Mouse (Mus musculus) mouse trophoblast stem cell (cell line): ENCODE measurements around the gene Srms.

ENCODE experiments used
- in situ Hi-C, 2 experiments: fragments of 300-500 bp; cut with MseI, MboI; formaldehyde crosslinking; loops; 2 replicates in 1 of 2; 3 replicates in 1 of 2; pipeline ENCODE4 v1.15.1; 2025

The Srms gene

DNA sequence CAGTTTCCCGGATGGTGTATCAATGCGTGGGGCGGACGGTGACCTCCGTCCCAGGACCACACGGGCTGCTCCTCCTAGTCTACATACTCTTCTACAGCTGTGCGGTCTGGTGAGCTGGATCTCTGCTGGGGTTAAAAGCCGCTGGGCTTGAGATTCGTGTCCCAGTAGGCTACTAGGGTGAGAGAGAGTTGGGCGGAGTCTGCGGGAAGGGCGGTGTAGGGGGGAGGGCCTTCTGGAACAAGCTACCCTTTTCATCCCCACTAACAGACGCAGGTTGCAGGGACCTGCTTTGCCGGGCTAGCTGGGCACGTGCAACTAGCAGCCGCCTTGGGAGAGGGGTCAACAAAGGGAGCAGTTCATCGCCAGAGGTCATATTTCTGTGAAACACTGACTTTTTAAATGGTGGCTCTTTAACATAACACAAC is at the start of gene Srms:
Srms (minus strand) TSS at position 165 of the 425 bp plus-strand sequence.
- in situ Hi-C loops = no loop called here

DNA sequence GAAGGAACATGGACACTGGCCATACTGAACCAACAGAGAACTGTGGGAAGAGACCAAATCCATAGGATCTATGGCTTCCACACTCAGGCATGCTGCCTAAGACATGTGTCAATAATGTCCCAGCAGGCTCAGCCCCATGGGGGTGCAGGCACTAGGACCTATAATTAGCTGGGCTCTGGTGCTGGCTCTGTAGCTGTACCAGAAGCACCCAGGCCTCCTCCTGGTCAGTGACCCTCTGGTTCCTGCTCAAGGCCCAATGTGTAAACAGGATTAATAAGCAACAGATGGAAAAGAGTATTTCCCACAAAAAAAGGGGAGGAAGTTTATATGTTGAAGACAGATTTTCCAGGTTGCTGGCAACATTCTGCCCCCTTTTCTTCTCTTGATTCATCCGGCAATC is 40.3 kb upstream of the Srms start:
- in situ Hi-C loops = no loop called here

DNA sequence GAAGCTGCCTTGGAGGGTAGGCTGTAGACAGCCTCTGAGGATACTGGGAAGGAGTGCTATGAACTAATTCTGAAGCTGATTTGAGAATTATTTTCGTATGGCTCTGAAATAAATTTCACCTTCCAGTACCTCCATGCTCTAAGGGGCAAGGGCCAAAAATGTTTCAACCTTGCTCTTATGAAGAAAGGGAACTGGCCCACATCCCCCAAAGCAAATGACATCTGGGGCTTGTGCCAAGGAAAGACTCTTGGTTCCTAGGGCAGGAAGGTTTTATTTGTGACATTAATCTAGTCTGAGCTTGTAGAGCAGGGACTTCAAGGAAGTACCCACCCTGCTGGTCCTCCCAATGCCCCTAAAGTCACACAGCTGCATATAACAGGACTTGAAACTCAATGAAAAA is 38.9 kb upstream of the Srms start:
- in situ Hi-C loops = no loop called here

DNA sequence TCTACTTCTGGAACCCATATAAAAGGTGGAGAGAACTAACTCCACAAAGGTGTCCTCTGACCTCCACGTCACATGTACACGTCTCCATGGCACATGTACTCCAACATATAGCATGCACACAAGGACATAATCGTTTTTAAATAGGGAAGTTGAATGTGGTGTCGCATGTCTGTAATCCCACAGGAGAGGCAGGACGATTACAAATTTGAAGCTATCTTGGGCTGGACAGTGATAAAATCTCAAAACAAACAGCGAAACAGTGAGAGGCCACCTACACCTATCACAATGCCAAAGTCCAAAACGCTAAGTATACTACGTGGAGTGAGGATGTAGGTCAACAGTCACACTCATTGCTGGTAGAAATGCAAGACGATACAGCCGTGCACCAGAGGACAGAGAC is 36.2 kb upstream of the Srms start:
- in situ Hi-C loops = no loop called here

DNA sequence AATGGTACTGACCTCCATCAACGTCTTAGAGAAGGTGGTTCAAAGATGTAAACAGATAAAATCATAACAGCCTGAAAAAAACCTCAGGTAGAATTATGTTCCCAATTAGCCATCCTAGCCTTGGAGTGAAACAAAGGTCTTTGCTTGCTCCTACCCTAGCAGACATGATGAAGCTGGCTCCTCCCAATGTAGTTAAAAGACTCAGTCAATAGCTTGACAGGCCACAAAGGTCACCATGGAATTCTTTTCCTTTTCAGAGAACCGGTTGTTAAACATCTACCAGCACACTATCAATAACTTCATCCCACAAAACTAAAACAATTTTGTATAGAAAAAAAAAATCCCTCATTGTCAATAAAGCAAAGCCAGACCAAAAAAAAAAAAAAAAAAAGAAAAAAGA is 32.0 kb upstream of the Srms start:
- in situ Hi-C loops = no loop called here

DNA sequence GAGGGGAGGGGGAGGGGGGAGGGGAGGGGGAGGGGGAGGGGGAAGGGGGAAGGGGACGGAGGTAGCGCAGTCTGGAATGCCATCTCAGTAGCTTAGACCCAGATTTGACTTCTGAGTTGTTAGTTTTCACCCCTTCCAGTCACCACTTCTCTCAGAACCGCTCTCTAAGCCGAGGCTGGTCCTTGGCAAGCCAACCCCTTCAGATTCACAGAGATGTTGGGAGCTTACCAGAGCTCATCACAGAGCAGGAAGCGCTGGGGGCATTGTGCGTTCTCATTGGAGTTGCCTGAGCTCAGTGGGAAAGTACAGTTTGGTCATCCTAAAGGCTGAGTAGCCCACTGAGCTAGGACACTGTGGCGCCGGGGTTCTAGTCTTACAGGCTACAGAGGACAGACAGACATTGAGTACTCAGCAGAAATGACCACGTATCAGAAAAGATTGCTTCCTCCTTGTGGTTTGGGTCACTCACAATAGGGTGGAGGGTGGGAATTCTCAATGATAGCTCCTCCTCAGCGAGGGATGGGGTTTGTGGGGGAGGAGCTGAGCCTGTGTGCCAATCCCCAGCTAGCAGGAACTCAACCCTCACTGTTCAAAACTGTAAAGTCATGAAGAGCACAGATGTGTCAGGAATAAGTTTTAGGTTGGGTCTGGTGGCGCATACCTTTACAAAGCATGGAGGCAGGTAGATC is 30.9 kb upstream of the Srms start:
- in situ Hi-C loops = no loop called here

DNA sequence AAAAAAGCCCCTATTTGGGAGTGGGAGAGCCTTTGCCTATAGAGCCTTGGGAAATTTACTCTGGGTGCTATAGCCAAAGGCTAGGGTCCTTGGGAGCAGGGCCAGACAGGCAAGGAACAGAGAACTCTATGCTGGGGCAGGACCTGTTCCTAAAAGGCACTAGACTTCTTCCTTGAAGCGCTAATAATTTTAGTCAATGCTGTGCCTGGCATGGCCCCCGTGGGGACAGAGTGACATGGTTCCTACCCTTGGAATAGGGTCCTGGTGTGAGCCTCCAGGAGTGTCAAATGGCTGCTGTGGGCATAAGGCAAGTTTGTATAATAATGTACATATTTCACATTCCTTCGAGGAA is 29.3 kb upstream of the Srms start:
- in situ Hi-C loops = no loop called here

DNA sequence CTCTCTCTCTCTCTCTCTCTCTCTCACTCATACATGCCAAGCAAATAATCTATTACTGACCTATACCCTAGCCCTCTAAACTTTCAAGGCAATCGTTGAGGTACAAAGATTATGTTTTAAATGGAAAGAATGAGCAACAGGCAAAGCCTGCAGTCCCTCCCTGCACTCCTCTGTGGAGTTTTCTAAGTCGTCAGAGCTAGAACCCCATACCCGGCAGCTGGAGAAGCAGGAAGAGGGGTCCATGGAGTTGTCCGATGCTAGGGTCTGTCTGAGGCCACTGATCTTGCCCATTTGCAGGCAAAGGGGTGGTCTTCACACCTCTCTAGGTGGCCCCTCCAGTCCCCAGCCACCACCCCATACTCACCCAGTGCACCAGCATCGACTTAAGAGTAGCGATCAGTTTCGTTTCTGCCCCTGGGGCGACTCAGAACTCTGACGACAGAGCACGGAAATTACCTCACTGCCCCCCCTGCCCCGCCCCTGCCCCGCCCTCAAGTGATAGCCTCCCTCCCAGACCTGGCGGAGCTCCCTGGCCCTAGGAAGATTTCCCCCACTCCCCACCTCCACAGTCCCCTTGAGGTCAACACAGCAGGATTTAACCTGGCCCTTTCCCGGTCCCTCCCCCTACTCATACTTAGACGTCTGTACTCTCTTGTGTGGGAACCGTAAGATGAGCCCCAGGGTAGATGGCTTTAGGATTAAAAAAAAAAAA is 28.8 kb upstream of the Srms start, which contains the start of gene Helz2:
Helz2 (minus strand) TSS at position 426 of the 712 bp plus-strand sequence.
- in situ Hi-C loops = no loop called here

DNA sequence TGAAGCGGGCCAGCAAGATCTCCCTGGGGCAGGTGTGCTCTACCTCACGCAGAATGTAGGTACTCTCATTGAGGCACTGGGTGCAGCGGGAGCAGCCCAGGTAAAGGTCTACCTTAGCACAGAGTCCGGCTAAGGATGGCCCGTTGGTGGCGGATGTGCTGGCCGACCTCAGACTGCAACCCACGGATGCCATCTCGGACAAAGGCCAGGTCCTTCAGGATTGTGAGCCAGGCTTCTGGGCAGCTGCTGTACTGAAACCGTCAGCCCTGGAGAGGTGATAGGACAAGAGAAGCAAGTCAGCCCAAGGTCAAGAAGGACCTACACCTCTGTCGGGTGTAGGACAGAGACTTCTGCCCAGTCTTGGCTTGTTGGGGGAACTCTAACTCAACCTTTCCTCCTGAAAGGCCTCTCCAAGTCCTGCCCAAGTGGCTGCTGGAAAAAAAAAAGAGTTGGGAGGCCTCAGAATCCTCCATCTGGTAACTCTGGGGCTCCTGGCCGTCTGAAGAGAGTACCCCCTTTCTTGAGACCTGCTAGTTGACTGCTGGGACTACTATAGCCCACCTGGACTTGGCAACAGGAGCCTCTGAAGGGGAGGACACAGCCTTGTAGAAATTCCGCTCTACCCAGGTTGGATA is 27.9 kb upstream of the Srms start:
- in situ Hi-C loops = no loop called here

DNA sequence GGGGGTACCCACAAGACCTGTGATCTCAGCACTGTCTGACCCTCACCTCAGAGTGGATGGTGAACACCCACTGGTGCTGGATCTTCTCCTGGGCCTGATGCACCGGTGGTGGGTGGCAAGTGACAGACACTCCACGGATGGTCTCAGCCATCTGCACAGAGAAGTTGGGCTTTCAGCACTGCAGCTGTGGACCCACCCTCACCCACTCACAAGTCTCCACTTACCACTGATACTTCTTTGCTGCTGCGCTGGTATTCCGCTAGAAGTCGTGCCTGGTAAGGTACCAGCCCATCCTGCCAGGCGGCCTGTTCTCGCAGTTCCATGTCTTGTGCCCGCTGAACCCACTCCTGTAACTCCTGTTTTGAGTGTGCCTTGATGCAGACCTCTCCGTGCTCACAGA is 26.3 kb upstream of the Srms start:
- in situ Hi-C loops = no loop called here

DNA sequence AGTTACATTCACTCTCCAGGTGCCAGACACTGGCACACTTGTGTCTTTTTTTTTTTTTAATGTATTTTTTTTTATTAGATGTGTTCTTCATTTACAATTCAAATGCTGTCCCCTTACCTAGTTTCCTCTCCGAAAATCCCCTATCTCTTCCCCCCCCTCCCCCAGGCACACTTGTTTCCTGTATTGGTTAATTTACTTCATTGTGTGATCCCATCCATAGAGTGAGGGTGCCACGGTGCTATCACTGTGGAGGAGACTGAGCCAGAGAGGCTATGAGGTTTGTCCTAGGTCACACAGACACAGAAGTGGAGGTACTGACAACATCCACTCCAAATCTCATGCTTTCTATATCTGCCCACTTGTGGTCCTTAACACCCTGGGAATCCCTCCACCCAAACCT is 25.9 kb upstream of the Srms start:
- in situ Hi-C loops = no loop called here

DNA sequence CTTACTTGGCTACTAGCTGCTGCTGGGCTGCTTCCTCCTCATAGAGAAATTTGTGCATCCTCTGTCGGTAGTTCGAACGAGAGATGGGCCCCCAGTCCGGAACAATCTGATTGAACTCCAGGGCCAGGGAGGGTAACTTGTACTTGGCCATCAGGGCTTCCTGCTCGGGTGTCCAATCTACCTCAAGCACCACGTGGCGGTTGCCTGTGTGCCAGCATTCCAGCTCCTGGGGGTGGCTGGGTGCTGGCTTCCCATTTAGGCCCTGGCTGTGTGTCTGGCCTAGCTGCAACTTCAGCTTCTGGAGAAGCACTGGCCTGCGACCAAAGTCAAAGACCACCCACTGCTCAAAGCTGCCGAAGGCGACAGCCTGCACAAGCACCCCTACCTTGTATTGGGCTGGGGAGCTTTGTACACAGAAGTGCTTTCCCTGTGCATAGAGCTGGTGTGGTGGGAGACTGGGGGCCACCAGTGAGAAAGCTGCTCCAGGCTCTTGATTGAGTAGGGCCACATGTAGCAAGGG is 25.2 kb upstream of the Srms start:
- in situ Hi-C loops = no loop called here

DNA sequence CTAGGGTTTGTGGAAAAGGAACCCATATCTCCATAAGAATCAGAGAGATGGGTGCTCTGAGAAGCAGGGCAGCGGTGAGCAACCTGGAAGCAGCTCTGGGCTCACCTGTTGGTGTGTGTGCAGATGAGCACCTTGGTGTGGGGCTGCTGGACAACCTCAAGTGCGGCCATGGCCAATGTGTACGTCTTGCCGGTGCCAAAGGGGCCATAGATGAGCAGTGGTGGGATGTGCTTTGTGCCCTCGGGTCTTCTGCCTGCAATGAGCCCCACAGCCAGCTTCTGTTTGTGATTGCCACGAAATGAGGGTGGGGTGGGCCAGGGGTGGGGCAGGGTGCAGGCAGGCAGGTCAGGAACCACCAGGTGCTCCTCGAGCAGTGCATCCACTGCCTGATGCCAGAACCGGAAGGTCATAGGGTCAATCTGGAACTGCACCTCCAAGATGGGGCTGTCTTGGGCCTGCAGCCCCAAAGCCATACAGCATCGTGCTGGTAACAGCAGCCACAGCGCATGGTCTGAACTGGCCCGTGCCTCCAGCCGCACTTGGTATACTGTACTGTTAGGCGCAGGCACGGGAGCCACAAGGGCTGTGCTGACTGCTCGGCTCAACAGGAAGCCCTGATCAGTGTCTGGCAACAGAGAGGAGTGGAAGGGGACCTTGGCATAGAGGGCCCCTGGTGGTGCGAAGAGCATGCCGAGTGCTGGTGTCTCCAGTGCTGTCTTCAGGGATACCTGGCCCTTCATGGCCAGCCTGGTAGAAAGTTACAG is 24.4 kb upstream of the Srms start:
- in situ Hi-C loops = no loop called here

DNA sequence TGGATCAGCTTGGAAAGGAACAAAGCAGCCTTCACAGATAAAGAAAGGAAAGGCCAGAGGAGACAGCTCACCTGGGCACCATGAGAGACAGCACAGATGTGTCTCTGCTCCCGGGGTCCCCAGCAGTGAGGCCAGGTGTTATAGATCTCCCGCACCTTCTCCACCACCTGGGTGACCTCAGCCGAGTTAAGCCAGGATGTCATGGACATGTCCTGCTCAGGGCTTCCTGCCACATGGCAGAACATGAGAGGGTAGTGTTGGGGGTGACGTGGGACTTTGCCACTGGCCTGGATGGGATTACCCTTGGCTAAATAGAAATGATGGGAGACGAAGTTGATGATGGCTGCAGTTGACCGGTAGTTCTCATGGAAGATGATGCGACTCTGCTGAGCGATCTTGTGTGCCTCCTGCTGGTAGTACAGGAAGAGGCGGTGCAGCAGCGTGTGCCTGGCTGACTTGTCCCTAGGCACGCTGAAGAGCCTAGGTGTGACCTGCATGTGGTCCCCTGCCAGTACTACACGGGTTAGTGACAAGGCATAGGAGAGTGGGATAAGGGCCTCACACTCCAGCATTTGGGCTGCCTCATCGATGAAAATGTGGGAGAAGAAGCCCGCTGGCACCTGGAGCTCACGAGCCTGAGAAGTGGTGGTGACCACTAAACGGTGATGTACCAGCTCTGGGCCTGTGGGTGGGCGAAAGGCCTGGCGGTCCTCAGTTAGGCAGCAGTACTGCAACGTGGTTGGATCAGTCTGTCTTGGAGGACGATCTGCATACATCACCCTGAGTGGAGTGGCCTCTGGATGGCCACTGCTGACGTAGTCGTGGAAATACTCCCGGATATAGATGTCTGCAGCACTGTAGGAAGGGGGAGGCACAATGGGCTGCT is 22.9 kb upstream of the Srms start:
- in situ Hi-C loops = no loop called here

DNA sequence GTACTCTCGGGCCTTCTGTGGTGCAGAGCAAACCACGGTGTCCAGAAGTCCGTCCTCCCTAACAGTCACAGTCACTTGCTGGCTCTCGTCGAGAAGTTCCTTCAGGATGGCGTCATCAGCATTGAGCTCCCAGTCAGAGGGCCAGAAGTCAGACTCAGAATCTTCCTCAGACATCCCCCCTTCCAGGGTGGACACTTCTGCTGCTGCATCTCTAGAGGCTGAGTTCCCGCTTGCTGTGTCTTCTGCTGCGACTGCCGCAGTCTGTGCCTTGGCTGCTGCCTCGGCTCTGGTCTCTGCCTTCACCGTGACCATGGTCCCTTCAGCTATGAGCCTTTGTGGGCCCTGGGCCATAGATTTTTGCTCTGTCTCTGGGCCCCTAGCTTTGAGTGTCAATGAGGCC is 21.7 kb upstream of the Srms start:
- in situ Hi-C loops = no loop called here

DNA sequence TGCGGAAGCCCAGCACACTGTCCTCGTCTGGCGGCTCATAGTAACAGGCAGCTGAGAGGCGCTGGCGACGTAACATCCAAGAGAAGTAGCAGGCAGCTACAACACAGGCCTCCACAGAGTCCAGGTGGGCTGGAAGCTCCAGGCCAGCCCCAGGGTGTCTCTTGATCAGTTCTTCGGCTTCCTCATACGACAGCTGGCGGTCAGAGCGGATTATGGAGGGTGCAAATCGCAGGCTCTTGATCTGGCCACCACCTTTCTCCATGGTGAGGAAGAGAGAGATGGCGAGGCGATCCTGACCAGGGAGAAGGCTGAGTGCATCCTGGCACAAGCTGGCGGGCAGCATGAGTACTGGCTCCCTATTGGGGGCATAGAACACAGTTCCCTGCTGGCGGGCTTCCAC is 20.5 kb upstream of the Srms start:
- in situ Hi-C loops = no loop called here

DNA sequence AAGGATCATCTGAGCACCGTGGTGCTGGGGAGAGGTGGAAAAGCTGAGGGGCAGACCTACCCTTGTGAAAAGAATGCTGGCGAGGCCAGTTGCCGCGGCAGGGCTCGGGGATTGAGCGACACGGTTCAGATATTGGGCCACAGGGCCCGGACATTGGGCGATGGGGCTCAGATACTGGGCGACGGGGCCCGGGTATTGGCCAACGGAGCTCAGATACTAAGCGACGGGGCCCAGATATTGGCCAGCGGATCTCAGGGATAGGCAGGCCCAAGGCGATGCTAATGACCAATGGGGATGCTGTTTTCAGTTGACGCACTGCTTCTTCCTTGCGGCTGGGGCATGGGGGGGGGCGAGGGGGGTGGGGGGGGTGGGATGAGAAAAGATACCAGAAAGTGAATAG is 18.2 kb upstream of the Srms start:
- in situ Hi-C loops = no loop called here

DNA sequence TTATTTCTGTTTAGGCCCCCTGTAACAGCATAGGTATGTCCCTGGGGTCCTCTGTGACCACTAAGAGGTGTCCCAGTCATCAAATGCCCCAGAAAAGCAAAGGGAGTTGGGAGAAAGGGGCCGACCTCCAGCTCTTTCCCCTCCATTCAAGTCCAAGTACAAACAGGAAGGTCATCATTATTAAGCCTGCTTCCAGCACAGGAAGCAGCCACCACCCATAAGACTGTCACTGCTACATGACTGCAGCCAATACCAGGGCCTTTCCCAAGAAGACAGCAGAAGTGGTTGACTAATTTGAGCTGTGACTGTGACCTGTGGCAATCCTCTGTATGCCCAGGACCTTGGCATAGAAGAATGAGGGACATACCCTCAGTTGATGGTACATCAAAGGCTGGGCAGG is 15.3 kb upstream of the Srms start:
- in situ Hi-C loops = no loop called here

DNA sequence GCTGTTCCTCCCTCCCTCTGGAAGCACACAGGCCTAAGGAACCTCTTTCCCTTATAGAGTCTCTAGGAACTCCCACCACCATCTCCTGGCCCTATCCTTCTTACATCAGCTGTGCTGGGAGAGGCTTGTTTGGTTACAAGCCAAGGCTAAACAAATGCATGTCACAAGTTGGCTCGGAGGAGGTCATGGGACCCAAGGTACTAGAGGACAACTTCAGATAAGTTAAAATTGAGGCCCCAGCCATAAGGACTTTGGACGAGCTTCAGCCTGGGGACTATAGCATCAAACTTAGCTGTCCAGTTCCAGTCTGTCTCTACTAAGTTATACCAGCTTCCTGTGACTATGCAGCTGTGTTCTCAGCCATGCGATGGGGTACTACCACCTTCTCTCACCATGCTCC is 14.1 kb upstream of the Srms start:
- in situ Hi-C loops = no loop called here

DNA sequence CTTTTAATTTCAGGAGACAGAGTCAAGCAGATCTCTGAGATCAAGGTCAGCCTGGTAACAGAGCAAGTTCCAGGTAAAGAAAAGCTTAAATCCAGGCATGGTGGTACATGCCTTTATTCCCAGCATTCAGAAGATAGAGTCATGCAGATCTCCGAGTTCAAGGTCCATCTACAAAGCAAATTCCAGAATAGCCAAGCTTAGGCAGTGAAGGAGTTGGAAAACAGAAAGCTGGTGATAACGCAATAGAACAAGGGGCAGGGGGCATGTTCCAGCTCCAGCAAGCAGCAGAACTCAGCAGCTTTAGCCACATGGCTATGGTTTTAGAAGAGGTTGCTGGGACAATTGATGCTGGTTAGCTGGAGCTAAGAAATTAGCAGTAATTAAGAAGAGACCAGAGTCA is 12.0 kb upstream of the Srms start:
- in situ Hi-C loops = no loop called here

DNA sequence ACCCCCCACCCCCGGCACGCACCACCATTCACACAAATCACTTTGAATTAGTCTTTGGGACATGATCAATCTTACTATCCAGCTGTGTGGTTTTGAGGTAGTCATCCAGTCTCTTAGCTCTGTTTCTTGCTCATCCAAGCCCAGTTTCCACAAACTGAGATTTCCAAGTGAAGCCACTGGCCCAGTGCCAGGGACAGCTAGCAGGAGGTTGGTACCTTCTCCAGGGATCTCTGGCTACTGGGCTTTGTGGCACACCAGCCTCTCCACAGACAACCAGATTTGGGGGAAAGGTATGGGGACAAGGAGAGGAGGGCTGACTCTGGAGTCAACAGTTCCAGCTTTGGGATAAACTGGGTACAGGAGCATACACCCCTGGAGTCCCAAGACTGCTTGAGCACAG is 7.4 kb upstream of the Srms start:
- in situ Hi-C loops = no loop called here
